Mouse (Mus musculus) layer of hippocampus, adult 8-10 months (tissue): ENCODE measurements at regions not wholly inside any gene's neighbourhood (a gene's known extent, or its start where the extent isn't known, plus 50 kb on each side); places are given as distances from the start of the nearest gene placed in this dataset.
"Not testable (repeated sequence)": the region's sequence is repeated elsewhere in the genome, so short reads cannot be mapped to it uniquely, and the experiment has no call there.

ENCODE experiments used
- DNase-seq, 2 experiments: peaks; one replicate each; pipeline ENCODE4 v3.0.0; 2022; ENCODE audit warnings: low spot score in 2 of 2

DNA sequence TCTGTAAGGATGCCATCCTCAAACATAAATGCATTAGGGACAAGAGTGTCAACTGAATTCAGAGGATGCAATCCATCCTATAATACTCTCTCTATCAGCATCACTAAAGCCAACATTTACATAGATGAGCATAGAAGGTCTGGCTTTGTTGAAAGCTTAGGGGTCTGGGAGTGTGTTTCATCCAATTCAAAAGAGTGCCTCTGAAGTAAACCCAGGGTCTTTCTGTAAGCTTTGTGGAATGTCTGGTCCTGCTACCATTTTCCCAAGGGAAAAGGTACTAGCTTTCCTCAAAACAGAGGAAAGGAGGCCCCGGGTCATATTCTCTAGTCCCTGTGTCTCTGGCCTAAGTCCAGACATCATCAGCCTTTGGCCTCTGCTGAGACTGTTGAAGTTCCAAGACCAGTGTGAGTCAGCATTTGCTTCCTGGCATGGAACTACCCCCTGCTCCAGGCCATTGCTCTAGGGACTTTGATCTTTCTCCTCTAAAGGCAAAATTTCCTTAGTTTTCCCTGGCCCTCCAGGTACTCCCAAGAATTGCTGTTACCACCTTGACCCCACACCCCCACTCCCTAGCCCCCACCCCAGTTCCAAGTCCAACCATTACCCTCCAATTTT is 280.0 kb upstream of the Jarid2 start:
- no peak for DNase-seq

DNA sequence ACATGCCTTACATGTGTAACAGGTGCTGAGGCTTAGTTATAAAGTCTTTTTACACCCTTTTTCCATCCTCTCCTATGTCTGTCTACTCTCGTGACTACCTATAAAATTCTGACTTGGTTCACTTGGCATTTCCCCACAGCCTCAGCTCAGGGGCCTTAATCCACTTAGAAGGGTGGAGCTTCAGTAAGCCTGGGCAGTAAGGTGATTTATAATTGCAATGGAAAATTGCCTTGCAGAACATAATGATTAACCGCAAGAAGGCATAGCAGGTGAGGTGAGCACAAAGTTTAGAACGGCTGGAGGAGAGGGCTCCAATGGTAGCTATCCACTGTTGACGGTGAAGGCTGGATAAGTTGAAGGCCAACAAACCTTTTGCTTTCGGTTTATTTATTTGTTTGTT is 278.1 kb upstream of the Jarid2 start:
- DNase-seq: no peak

GRCm38 (mm10) chr13:44453131-44453530 is 276.1 kb upstream of the Jarid2 start:
- DNase-seq: no peak

DNA sequence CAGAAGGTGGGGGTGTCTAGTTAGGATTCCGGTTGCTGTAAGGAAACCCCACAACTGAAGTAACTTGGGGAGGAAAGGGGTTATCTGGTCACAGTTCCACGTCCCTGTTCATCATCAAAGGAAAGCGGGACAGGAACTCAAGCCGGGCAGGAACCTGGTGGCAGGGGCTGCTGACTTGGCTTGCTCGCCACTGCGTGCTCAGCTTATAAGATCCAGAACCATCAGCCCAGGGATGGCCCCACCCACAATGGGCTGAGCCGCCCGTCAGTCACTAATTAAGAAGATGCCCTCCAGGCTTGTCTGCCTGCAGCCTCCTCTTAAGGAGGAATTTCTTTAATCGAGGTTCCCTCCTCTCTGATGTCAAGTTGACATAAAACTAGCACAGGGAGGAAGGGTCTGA is 275.1 kb upstream of the Jarid2 start:
- DNase-seq: no peak

DNA sequence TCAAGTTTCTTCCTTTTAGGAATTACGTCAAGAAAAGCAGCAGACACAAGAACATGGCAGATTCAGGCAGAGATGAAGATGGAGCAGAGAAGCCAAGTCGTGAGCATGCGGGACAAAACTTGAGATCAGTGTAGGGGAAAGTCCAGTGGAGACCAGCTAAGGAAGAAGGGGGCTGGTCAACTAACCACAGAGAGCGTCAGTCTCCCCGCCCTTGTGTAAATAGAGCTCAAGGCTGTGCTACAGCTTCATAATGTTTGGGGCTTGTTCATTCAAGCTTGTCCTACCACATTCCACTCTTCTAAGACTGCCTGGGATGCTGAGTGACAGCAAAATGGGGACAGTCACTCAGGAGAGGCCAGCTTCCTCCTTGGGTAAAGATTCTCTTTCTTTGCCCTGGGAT is 274.1 kb upstream of the Jarid2 start:
- DNase-seq: no peak

GRCm38 (mm10) chr13:44458744-44459143 is 270.5 kb upstream of the Jarid2 start:
- no peak for DNase-seq

DNA sequence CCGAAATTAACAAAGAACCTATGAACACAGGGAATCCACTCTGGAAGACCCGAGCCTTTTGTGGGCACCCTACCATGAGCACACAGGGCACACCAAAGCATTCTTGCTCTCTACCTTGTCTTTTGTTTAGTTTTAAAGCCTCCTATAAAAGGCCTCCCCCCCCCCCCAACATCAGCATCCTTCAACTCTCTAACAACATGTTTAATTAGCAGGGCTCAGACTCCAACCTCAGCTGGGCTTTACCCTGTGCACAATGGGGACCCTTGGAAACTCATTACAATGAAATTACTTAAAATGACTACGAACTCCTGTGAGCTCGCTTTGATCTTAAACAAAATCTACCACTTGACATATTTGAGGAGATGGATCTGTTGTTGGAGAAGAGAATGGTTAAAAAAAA is 270.1 kb upstream of the Jarid2 start:
- no peak for DNase-seq

GRCm38 (mm10) chr13:44463675-44464074 is 265.6 kb upstream of the Jarid2 start:
- DNase-seq: no peak

- no peak for DNase-seq
Measured at GRCm38 (mm10) chr13:44465567-44465966, 263.7 kb upstream of the Jarid2 start.

DNA sequence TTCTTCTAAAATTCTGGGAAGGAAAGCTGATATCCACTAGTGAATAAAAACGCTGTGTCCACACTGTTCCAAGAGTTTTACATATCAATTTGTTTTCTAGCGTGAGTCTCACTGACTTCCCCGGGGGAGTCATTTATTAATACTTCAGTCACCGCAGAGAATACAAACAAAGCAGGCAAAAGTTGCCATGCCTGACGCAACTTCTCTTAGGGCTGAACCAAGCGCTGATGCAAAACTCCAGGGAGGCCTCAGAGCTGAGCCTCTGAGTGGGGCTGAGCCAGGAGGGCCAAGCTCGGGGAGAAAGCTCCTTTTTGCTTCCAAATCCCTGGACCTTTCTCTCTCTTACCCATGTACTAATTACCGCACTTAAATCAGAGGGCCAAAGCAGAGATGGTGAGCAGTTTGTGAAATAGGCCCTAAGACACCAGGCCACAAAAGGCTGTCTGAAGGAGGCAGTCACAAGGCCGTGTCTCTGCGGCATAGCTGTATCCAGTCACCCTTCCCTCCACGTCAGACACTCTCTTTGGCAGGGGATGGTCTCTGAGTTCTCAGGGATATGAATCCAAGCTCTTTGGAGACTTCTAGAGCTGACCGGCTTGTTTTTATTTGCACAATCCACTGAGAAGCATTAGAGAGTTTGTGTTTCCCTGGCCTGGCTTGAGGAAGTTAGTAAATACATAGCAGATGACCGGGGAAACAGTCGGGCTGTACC is 260.2 kb upstream of the Jarid2 start:
- no peak for DNase-seq

DNA sequence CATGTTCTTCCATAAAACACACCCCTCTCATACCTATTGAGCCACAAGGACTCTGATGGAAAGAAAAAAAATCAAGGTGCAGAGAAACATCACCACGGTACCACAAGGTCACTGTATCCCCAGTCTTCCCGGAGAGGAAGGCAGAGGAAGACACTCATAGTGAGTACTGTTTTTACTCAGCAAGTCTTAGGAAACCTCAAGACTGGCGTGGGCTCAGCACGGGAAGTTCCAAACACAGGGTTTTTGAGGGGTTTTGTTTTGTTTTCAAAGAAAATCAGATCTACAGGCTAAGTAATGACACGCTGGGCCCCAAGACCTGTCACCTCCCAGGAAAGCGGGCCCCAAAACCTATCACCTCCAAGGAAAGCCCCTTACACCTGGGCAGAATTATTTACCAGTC is 259.6 kb upstream of the Jarid2 start:
- DNase-seq: no peak

DNA sequence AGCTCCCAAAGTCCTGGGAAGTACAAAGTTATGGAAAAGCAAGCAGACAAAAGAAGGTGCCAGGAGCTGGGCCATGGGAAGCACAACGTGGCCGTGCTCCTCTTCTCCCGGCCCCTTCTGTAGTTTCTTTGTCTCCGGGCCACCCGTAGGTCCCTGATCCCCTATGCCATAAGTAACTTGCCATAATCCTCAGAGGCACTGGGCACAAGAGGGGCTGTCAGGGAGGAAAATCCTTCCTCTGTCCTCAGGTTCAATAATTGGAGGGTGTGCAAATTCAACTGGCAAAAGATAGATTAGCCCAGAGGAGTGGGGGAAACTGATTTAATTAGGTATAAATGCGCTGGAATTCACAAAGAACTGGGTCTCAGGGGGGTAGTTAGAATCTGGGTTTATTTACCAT is 256.1 kb upstream of the Jarid2 start:
- DNase-seq: no peak

DNA sequence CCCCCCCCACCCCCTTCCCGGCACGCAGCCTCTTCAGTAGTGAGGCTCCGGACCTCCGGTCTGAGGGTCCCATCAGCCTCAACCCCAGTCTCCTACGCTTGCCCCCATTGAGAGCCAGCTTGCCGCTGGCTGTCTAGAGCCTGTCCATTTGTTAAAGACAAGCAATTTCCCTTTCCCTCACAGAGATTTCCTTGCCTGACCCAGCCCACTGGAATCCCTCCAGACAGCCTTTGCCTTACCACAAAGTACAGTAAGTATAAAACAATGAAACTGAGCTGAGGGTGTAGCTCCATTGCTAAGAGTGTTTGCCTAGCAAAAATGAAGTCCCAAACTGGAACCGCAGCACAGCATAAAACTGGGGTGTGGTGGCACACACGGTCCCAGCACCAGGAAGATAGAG is 252.4 kb upstream of the Jarid2 start:
- DNase-seq: no peak

- no peak for DNase-seq
Measured at GRCm38 (mm10) chr13:44480128-44480527, 249.1 kb upstream of the Jarid2 start.

DNA sequence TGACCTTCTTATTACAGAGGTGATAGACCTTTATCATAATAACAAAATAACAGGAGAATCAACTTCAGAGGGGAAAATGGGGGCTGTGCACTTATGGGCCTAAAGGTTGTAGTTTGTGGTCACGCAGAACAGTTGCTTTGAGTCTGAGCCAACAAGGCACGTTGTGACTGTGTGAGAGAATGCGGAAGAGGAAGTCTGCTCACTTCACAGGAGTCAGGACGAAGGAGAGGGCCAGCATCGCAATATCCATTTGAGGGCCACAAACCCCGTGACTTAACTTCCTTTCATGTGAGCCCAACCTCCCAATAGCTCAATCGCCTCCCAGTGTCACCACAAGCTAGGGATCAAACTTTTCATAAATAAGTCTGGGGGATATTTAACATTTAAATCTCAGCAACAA is 246.6 kb upstream of the Jarid2 start:
- DNase-seq: no peak

DNA sequence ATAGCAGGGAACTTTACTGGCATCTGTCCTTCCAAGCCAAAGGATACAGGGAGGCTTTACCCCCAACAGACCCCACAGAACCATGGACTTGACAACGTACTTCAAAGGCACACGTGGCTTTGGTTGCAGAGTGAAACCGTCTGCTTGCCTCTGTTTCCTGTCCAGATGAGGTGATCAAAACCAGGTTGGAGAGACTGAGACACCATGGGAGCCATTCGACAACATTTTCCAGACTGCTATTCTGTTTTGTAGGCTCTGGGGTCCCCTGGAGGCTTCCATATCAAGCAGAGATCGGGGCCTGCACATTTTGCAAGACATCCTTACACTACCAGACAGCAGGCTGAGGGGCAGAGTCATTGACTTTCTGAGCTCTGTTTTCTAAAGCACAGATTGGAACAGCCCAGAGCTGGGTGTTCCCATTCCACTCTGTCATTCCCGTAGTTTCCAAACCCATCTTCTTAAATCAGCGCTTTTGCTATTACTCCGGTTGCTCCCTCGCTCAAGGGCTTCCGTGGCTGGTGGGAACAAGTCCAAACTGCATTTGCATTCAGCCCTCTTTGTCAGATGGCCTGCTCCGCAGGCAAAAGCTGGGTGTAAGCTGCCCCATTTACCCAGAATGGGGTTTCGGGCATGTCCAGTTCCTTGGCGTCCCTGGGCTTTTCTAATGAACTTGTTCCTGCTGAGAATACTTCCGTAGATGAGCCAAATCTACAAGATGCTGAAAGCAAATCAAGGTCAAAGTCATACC is 244.5 kb upstream of the Jarid2 start:
- DNase-seq: peak in 1 of 2 experiments; percentile 9

- DNase-seq: no peak
Measured at GRCm38 (mm10) chr13:44490935-44491465, 238.3 kb upstream of the Jarid2 start.

DNA sequence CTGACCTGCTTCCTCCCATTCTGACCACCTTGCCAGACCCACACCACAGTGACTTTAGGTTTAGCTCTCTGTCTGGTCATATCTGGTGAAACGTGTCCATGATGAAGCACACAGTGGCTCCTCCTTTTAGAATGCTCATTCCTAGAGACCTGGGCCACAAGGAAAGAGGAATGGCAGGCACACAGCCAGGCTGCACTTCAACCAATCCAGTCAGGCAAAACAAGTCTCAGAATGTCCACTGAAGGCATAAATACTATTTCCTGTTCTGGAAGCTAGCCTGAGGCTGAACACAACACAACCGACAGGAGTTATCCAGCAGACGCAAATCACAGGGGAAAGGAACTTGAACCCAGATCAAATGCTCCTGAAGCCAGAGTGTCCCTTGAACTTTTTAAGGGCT is 235.4 kb upstream of the Jarid2 start:
- no peak for DNase-seq

- no peak for DNase-seq
Measured at GRCm38 (mm10) chr13:44495450-44495849, 233.8 kb upstream of the Jarid2 start.

- DNase-seq: no peak
Measured at GRCm38 (mm10) chr13:44496596-44496995, 232.7 kb upstream of the Jarid2 start.

DNA sequence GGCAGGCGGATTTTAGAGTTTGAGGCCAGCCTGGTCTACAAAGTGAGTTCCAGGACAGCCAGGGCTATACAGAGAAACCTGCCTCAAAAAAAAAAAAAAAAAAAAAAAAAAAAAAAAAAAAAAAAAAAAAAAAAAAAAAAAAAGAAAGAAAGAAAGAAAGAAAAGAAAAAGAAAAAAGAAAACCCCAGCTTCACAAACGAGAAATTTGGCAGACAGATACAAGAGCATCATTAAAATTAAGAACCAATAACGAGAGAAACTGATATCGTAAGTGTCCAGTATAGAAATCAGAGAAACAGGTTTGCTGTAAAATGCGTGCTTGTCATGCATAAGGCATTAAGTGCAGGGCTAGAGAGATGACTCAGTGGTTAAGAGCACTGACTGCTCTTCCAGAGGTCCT is 228.4 kb upstream of the Jarid2 start:
- not testable (repeated sequence) for DNase-seq

DNA sequence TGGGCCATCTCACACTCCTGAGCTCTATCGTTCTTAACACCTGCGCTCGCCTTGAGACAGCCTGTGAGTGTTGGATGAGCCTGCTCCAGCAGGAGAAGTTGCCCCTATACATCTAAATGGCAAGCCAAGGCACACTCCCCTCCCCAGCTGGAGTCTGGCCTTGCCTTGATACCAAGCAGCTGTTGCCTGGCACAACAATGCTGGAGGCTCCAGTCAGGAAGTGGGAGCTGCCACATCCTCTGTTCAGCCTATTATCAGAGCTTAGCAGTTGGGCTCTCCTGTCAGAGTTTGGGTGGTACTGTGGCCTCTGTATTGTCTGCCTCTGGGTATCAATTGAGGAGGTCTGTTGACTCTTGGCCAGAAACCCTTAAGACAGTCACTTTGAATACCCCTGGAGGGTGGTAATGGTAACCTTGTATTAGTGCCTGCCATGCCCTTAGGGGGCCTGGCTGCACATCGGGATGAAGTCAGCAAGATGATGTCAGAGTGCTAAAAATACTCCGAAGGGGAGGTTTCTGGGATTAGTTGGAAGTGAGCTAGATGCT is 227.4 kb upstream of the Jarid2 start:
- no peak for DNase-seq
